Mouse (Mus musculus) limb, embryonic 14.5 days (tissue): ENCODE measurements around the gene Bcl2l12. TPM values are rescaled to one million over a fixed set of nuclear protein-coding genes. Genes with fewer than 3 reads are reported as not detected.

ENCODE experiments used
- ATAC-seq: fragments of 200-750 bp; cut with Nextera tagmentation; 2 replicates; pipeline ENCODE4 v1.8.0; 2017; ENCODE audit warnings: low read depth, moderate number of reproducible peaks, moderate TSS enrichment; ENCODE audit not compliant: low FRiP score
- DNase-seq: peaks from one replicate; pipeline ENCODE4 v3.0.0-alpha.2; 2015; ENCODE audit warnings: low spot score
- H3K27ac ChIP-seq: fragments of 300-500 bp; sonication (generic); replicated peaks from 2 replicates; pipeline ENCODE4 v1.5.1; 2014; ENCODE audit warnings: low read depth, mild to moderate bottlenecking, low read length, moderate library complexity, mixed read lengths
- H3K27me3 ChIP-seq: fragments of 300-500 bp; sonication (generic); 2 replicates; pipeline ENCODE4 v1.6.1; 2014; ENCODE audit warnings: low read length, mixed read lengths; ENCODE audit not compliant: control insufficient read depth, insufficient read depth
- H3K36me3 ChIP-seq: fragments of 300-500 bp; sonication (generic); 2 replicates; pipeline ENCODE4 v1.6.1; 2014; ENCODE audit warnings: mild to moderate bottlenecking, low read length, moderate library complexity, mixed read lengths; ENCODE audit not compliant: control insufficient read depth, insufficient read depth
- H3K4me1 ChIP-seq: fragments of 300-500 bp; sonication (generic); 2 replicates; pipeline ENCODE4 v1.6.1; 2014; ENCODE audit warnings: antibody characterized with exemption, low read length, mixed read lengths; ENCODE audit not compliant: control insufficient read depth, insufficient read depth
- H3K4me2 ChIP-seq: fragments of 300-500 bp; sonication (generic); replicated peaks from 2 replicates; pipeline ENCODE4 v1.6.1; 2014; ENCODE audit warnings: low read depth, mild to moderate bottlenecking, low read length, moderate library complexity; ENCODE audit not compliant: severe bottlenecking
- H3K4me3 ChIP-seq: fragments of 300-500 bp; sonication (generic); replicated peaks from 2 replicates; pipeline ENCODE4 v1.5.1; 2014; ENCODE audit warnings: low read length
- H3K9ac ChIP-seq: fragments of 300-500 bp; sonication (generic); 2 replicates; pipeline ENCODE4 v1.6.1; 2014; ENCODE audit warnings: mild to moderate bottlenecking, low read depth, low read length, moderate library complexity; ENCODE audit not compliant: severe bottlenecking
- H3K9me3 ChIP-seq: fragments of 300-500 bp; sonication (generic); 2 replicates; pipeline ENCODE4 v1.6.1; 2016; ENCODE audit warnings: low read length; ENCODE audit not compliant: control insufficient read depth
- POLR2A ChIP-seq: fragments of 200-500 bp; IDR thresholded peaks from 2 replicates; pipeline ENCODE4 v1.8.0; 2012; ENCODE audit warnings: inconsistent platforms, mild to moderate bottlenecking, moderate library complexity, borderline replicate concordance; ENCODE audit not compliant: insufficient read depth, insufficient read length; ENCODE audit errors: extremely low read depth
- WGBS: fragments of 180-500 bp; shearing (Covaris S2); extraction: QIAGEN DNeasy Blood & Tissue Kit; methylation state at CpG from one replicate; pipeline ENCODE4 v1.1.7; 2014; 5-methylcytosine and 5-hydroxymethylcytosine counted together
- polyA plus RNA-seq, 2 experiments: library from polyadenylated mRNA; depleted of rRNA in 1 of 2; stranded (reverse) in 1 of 2; unstranded in 1 of 2; fragments of >200 nt; fragmentation: Nextera tagmentation in 1 of 2; extraction: Ambion mirVana in 1 of 2; gene quantifications; 2 replicates each; pipeline versions ENCODE4 v1.2.1 to v1.2.3; 2012 to 2014

The Bcl2l12 gene
- polyA plus RNA-seq, 2 experiments: 54.9 to 81.3 TPM

DNA sequence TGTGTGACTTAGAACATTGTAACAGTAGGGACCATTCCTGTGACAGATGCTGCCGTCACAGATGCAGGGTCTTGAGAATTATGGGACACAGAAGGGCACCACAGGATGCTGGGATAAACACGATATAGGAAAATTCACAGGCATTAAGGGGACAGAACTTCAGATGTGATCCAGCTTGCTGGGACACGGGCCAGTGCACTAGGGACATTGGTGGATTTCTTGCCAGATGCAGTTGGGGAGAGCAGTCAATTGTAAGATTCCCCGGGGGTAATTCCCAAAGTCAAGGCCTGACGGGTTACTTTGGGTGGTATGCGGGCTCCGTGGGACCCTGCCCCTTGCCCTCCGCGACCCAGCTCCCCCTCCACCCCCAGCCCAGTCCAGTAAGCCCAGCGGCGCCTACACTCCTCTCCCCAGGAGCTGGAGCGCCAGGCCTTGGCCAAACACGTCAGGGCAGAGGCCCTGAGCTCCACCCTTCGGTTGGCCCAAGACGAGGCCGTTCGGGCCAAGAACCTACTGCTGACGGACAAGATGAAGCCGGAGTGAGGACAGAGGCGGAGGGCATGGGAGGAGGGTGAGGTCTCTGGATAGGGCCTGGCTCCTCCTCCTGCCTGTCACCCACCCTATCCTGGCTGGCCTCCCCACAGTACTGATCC lies 41.2 kb downstream of the Bcl2l12 start:
- Histone ChIP-seq H3K4me2 (no peak overlapping the region), H3K4me3 (no peak overlapping the region), H3K36me3 (peaks cover 23% of the 10 kb centered on the region), H3K27me3 (no peaks in the 10 kb centered on the region), H3K9ac (no peak overlapping the region), H3K9me3 (no peaks in the 10 kb centered on the region), H3K4me1 (no peaks in the 10 kb centered on the region), H3K27ac (no peak overlapping the region)
- DNase-seq (no peak), ATAC-seq (no peak)
- TF ChIP-seq POLR2A: no peak
- WGBS: 72% methylated on average over 19 of the region's 20 CpGs

DNA sequence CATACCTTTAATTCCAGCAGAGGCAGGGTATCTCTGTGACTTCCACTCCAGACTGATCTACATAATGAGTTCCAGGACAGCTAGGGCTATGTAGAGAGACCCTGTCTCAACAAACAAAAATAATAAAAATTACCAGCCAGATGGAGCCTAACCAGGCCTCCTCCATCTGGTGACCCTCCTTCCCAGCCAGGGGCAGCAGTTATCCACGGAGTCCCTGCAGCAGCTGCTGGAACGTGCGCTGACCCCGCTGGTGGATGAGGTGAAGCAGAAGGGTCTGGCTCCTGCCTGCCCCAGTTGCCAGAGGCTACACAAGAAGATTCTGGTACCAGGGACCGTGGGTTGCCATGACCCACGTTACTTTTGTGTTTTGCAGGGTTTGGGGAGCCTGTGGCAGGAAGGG lies 42.2 kb downstream of the Bcl2l12 start:
- H3K9me3 ChIP-seq: no peaks in the 10 kb centered on the region
- no peak overlapping the region for H3K4me2 ChIP-seq
- H3K36me3 ChIP-seq: peaks cover 14% of the 10 kb centered on the region
- H3K27me3 ChIP-seq: peaks cover 5% of the 10 kb centered on the region; the same call in 1 of the 2 replicates
- H3K4me1 ChIP-seq: peaks cover 4% of the 10 kb centered on the region
- H3K27ac ChIP-seq: no peak overlapping the region
- 48% methylated on average over 6 of the region's 6 CpGs for WGBS
- ATAC-seq (no peak), DNase-seq (no peak)
- H3K4me3 ChIP-seq: no peak overlapping the region
- no peak for TF ChIP-seq POLR2A
- no peak overlapping the region for H3K9ac ChIP-seq

DNA sequence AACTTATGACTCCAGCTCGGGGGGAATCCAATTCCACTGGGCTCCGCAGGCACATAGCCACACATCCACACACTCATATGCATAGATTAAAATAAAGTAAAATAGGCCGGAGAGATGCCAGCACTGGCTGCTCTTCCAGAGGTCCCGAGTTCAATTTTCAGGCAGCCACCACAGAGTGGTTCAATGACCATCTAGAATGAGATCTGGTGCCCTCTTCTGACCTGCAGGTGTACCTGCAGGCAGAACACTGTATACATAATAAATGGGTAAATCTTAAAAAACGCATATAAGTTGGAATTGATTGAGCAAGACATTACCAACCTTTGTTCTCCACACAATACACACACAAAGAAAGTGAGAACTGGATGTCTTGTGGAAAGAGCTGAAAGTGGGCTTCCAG lies 42.9 kb downstream of the Bcl2l12 start:
- Histone ChIP-seq H3K4me2 (no peak overlapping the region), H3K36me3 (peaks cover 8% of the 10 kb centered on the region; the same call in 1 of the 2 replicates), H3K27ac (no peak overlapping the region), H3K9me3 (no peaks in the 10 kb centered on the region), H3K9ac (no peak overlapping the region), H3K27me3 (peaks cover 12% of the 10 kb centered on the region; the same call in 1 of the 2 replicates), H3K4me3 (no peak overlapping the region), H3K4me1 (peaks cover 4% of the 10 kb centered on the region)
- ATAC-seq (no peak), DNase-seq (no peak)
- WGBS: 55% methylated on average over 5 of the region's 5 CpGs
- no peak for TF ChIP-seq POLR2A

DNA sequence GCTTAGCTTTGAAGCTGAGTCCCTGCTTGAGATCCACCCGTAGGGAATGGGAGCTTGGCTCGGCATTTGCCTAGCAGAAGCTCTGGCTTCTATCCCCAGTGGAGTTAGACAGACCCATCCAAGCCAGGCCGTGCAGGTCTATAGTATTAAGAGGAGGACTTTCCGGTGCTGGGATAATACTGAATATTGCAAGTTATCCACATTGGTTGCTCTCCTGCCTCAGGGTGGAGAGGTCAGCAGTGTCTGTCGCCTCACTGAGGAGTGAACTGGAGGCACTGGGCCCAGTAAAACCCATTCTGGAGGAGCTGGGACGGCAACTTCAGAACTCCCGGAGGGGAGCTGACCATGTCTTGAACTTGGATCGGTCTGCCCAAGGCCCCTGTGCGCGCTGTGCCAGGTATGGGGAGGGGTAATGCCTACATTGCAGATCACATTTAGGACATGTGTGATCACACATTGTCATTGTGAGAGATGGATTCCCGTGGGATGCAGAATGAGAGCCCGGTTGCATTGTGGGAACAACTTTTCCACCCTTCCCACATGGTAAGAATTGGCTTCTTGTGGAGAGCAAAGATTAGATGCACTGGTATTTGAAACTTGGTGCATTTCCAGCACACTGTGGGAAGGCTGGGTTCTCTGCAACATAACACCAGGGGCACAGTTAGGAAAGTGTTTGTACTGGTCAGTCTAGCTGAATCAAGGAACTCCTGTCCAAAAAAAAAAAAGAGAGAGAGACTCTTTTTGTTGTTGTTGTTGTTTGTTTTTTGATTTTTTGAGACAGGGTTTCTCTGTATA lies 44.2 kb downstream of the Bcl2l12 start:
- TF ChIP-seq POLR2A: no peak
- Histone ChIP-seq H3K9me3 (no peaks in the 10 kb centered on the region), H3K36me3 (peaks cover 4% of the 10 kb centered on the region; the same call in 1 of the 2 replicates), H3K4me3 (no peak overlapping the region), H3K4me1 (peaks cover 4% of the 10 kb centered on the region), H3K27ac (no peak overlapping the region), H3K9ac (no peak overlapping the region), H3K4me2 (no peak overlapping the region), H3K27me3 (peaks cover 17% of the 10 kb centered on the region; the same call in 1 of the 2 replicates)
- DNase-seq: no peak
- no peak for ATAC-seq
- WGBS: 83% methylated on average over 12 of the region's 12 CpGs

DNA sequence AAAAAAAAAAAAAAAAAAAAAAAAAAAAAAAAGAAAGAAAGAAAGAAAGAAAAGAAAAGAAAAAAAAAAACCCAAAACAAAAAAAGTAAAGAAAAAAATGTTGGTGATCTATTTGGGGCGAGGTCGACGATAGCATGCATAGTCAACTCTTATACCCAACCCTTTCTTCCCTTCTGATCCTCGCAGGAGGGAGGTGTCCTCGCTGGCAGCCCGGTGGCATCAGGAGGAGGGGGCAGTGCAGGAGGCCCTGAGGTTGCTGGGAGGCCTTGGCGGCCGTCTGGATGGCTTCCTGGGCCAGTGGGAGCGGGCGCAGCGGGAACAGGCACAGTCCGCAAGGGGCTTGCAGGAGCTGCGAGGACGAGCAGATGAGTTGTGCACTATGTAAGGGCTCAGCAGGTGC lies 45.0 kb downstream of the Bcl2l12 start:
- ATAC-seq: no peak

More for the DNA sequence above, 45.0 kb downstream of the Bcl2l12 start:
- no peak overlapping the region for H3K4me3 ChIP-seq
- H3K4me2 ChIP-seq: no peak overlapping the region
- peaks cover 4% of the 10 kb centered on the region for H3K4me1 ChIP-seq
- no peaks in the 10 kb centered on the region for H3K9me3 ChIP-seq
- 64% methylated on average over 14 of the region's 14 CpGs for WGBS
- no peak for TF ChIP-seq POLR2A
- no peak for DNase-seq
- no peak overlapping the region for H3K27ac ChIP-seq
- H3K9ac ChIP-seq: no peak overlapping the region
- H3K27me3 ChIP-seq: peaks cover 17% of the 10 kb centered on the region; the same call in 1 of the 2 replicates
- no peaks in the 10 kb centered on the region for H3K36me3 ChIP-seq
